Mouse (Mus musculus) small intestine, adult 2 months (tissue): ENCODE measurements around the gene Rarb. TPM values are rescaled to one million over a fixed set of nuclear protein-coding genes. Genes with fewer than 3 reads are reported as not detected.

Experiments used
- H3K27ac ChIP-seq: fragments of 200-500 bp; 2 replicates; pipeline ENCODE4 v1.5.1; 2012; ENCODE audit warnings: low read depth, low read length, control low read depth, inconsistent platforms; ENCODE audit not compliant: insufficient read depth
- H3K27me3 ChIP-seq: fragments of 200-500 bp; 2 replicates; pipeline ENCODE4 v1.6.1; 2012; ENCODE audit warnings: mild to moderate bottlenecking, moderate library complexity, low read length, inconsistent platforms; ENCODE audit not compliant: control insufficient read depth, insufficient read depth
- H3K36me3 ChIP-seq: fragments of 200-500 bp; 2 replicates; pipeline ENCODE4 v1.6.1; 2012; ENCODE audit warnings: mild to moderate bottlenecking, low read length, control low read depth, inconsistent platforms; ENCODE audit not compliant: control insufficient read depth, insufficient read depth
- H3K4me1 ChIP-seq: fragments of 200-500 bp; 2 replicates; pipeline ENCODE4 v1.6.1; 2012; ENCODE audit warnings: low read length, inconsistent platforms, mixed read lengths; ENCODE audit not compliant: control insufficient read depth, insufficient read depth, insufficient read length
- H3K4me3 ChIP-seq: fragments of 200-500 bp; 2 replicates; pipeline ENCODE4 v1.5.1; 2012; ENCODE audit warnings: low read depth, mild to moderate bottlenecking, control low read depth, inconsistent platforms, low read length, moderate library complexity
- CTCF ChIP-seq: fragments of 200-500 bp; IDR thresholded peaks from 2 replicates; pipeline ENCODE4 v1.5.1; 2012; ENCODE audit warnings: low read depth, mild to moderate bottlenecking, control low read depth, inconsistent platforms, low read length, moderate library complexity, mixed read lengths; ENCODE audit not compliant: insufficient replicate concordance, insufficient read length; ENCODE audit errors: extremely low read depth
- POLR2A ChIP-seq: fragments of 200-500 bp; IDR thresholded peaks from 2 replicates; pipeline ENCODE4 v1.6.1; 2012; ENCODE audit warnings: low read depth, mild to moderate bottlenecking, control low read depth, inconsistent platforms, low read length, moderate library complexity
- WGBS: fragments of 180-500 bp; shearing (Covaris S2); methylation state at CpG from one replicate; pipeline ENCODE4 v1.1.7; 2018; 5-methylcytosine and 5-hydroxymethylcytosine counted together
- polyA plus RNA-seq: library from polyadenylated mRNA; depleted of rRNA; stranded (reverse); fragments of >200 nt; gene quantifications from 2 replicates; pipeline ENCODE4 v1.2.3, GENCODE M21; 2012

Rarb gene
- polyA plus RNA-seq, 1 experiment, result 0.61 TPM

DNA sequence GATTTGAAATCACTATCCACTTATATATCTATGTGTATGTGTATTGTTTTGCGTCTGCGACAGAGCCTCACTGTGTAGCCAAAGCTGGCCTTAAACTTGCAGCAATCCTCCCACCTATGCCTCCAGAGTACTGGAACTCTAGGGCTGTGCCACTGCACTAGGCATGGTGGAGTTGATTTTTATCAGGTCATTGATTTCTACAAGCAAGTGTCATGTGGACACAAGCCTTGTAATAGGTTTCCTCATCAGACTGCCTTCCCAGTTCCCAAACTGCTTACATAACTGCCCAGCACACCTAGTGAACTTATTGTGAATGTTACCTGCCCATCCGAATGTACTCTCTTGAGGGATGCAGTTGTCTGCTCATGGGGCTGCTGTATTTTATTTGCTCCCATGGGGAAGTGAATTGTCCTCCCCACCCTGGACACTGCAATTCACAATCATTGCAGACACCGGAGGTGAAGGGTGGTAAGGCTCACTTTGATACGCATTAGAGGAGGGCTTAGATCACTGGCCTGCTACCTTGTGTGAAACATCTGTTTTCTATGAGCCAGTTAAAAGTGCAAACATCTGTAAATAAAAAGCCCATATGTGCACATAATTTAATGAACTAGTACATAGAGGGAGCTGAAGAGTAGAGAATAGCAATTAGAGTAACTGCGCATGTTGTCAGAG lies 257.3 kb downstream of the Rarb start:
- peaks cover 2% of the 10 kb centered on the region; the same call in 1 of the 2 replicates for H3K4me1 ChIP-seq
- no peaks in the 10 kb centered on the region for H3K27me3 ChIP-seq
- no peak overlapping the region for H3K4me3 ChIP-seq
- TF ChIP-seq CTCF (no peak), POLR2A (no peak)
- H3K36me3 ChIP-seq, result no peaks in the 10 kb centered on the region
- no peak overlapping the region for H3K27ac ChIP-seq
- 88% methylated on average over 6 of the region's 6 CpGs for WGBS

GRCm38 (mm10) chr14:16559294-16560217 lies 259.4 kb downstream of the Rarb start:
- Histone ChIP-seq H3K4me3 (no peak overlapping the region), H3K36me3 (no peaks in the 10 kb centered on the region), H3K4me1 (peaks cover 2% of the 10 kb centered on the region; the same call in 1 of the 2 replicates), H3K27me3 (no peaks in the 10 kb centered on the region), H3K27ac (no peak overlapping the region)
- WGBS, result 50% methylated on average over 12 of the region's 12 CpGs
- TF ChIP-seq POLR2A, result no peak
- no peak for TF ChIP-seq CTCF

GRCm38 (mm10) chr14:16558033-16558432 lies 260.9 kb downstream of the Rarb start:
- Histone ChIP-seq H3K4me1 (peaks cover 2% of the 10 kb centered on the region; the same call in 1 of the 2 replicates), H3K36me3 (no peaks in the 10 kb centered on the region), H3K27me3 (no peaks in the 10 kb centered on the region), H3K27ac (no peak overlapping the region), H3K4me3 (no peak overlapping the region)
- 84% methylated on average over 2 of the region's 2 CpGs for WGBS
- TF ChIP-seq CTCF (no peak), POLR2A (no peak)

GRCm38 (mm10) chr14:16554643-16555459 lies 264.1 kb downstream of the Rarb start:
- Histone ChIP-seq H3K4me3 (no peak overlapping the region), H3K4me1 (peaks cover 1% of the 10 kb centered on the region; the same call in 1 of the 2 replicates), H3K36me3 (no peaks in the 10 kb centered on the region), H3K27me3 (no peaks in the 10 kb centered on the region), H3K27ac (no peak overlapping the region)
- 62% methylated on average over 12 of the region's 12 CpGs for WGBS
- TF ChIP-seq CTCF, result no peak
- no peak for TF ChIP-seq POLR2A

- no peak for TF ChIP-seq POLR2A
- no peak for TF ChIP-seq CTCF
- H3K27ac ChIP-seq, result no peak overlapping the region
- H3K4me1 ChIP-seq, result no peaks in the 10 kb centered on the region
- WGBS, result 49% methylated on average over 1 of the region's 1 CpGs
- H3K4me3 ChIP-seq, result no peak overlapping the region
- no peaks in the 10 kb centered on the region for H3K36me3 ChIP-seq
- no peaks in the 10 kb centered on the region for H3K27me3 ChIP-seq
Observed at GRCm38 (mm10) chr14:16554319-16554642, 264.7 kb downstream of the Rarb start.

GRCm38 (mm10) chr14:16552293-16552692 lies 266.7 kb downstream of the Rarb start:
- Histone ChIP-seq H3K27me3 (no peaks in the 10 kb centered on the region), H3K4me3 (no peak overlapping the region), H3K4me1 (peaks cover 2% of the 10 kb centered on the region; the same call in 1 of the 2 replicates), H3K36me3 (no peaks in the 10 kb centered on the region), H3K27ac (no peak overlapping the region)
- 86% methylated on average over 1 of the region's 1 CpGs for WGBS
- TF ChIP-seq CTCF (no peak), POLR2A (no peak)
